In genomic region chr4:154826224-154826623, GRCm38 (mm10) we compare ENCODE assay signal across 9 mouse cellular contexts. TPM values are rescaled to one million over a fixed set of nuclear protein-coding genes. Genes with fewer than 3 reads are reported as not detected.
DNase-seq lines count a peak whose midpoint lies in the region; ATAC-seq and TF ChIP-seq lines count a peak whose summit lies in the region.
"Had no signal": no experiment of that assay in that cellular context is flagged by ENCODE, and none has a peak within 500 bp of the region (broad histone marks: within the 10 kb centered on the region; RNA-seq: fewer than 3 reads in every experiment).

No protein-coding gene starts in this region.

- H3K79me2 ChIP-seq in heart, adult 2 months (replicated peaks; ENCODE audit: control insufficient read depth, insufficient read depth, low read length) = no peaks in the 10 kb centered on the region

- WGBS in heart, adult 2 months = 47% methylated on average over 7 of the region's 7 CpGs
- WGBS in heart, embryonic 11.5 days (ENCODE audit: insufficient replicate concordance) = 38% methylated on average over 7 of the region's 7 CpGs
- WGBS in lung, embryonic 14.5 days = 36% methylated on average over 7 of the region's 7 CpGs
- 42% methylated on average over 7 of the region's 7 CpGs for WGBS in embryonic facial prominence, embryonic 14.5 days
- whole genome bisulfite sequencing in limb, embryonic 11.5 days = 52% methylated on average over 7 of the region's 7 CpGs

- H3K4me2 ChIP-seq in heart, embryonic 11.5 days = no peak overlapping the region
- H3K4me2 ChIP-seq in lung, embryonic 14.5 days = no peak overlapping the region
- H3K4me2 ChIP-seq in embryonic facial prominence, embryonic 14.5 days (ENCODE audit: low read depth, low read length) = no peak overlapping the region
- H3K4me2 ChIP-seq in limb, embryonic 11.5 days (ENCODE audit: low read depth, severe bottlenecking) = no peak overlapping the region

- H3K27ac ChIP-seq in heart, adult 2 months = peak overlapping the region; percentile 82
- no peak overlapping the region for H3K27ac ChIP-seq in heart, embryonic 11.5 days (ENCODE audit: low read depth, low read length)
- no peak overlapping the region for H3K27ac ChIP-seq in lung, embryonic 14.5 days (ENCODE audit: low read depth)
- no peak overlapping the region for H3K27ac ChIP-seq in embryonic facial prominence, embryonic 14.5 days (replicated peaks; ENCODE audit: low read depth, low read length)
- no peak overlapping the region for H3K27ac ChIP-seq in limb, embryonic 11.5 days (replicated peaks; ENCODE audit: low read depth, low read length)
- H3K27ac ChIP-seq: stomach, postnatal 0 days had no signal

- no peak overlapping the region for H3K9ac ChIP-seq in heart, adult 2 months (ENCODE audit: low read depth, low read length)
- no peak overlapping the region for H3K9ac ChIP-seq in heart, embryonic 11.5 days (ENCODE audit: low read depth, low read length)
- no peak overlapping the region for H3K9ac ChIP-seq in lung, embryonic 14.5 days
- H3K9ac ChIP-seq in embryonic facial prominence, embryonic 14.5 days (ENCODE audit: low read depth, low read length) = no peak overlapping the region
- H3K9ac ChIP-seq in limb, embryonic 11.5 days (ENCODE audit: low read length) = no peak overlapping the region

- no peak for DNase-seq in heart, adult 2 months
- peak; percentile 60 for DNase-seq in lung, embryonic 14.5 days
- DNase-seq in lung, adult 18-20 months = no peak
- no peak for DNase-seq in embryonic facial prominence, embryonic 14.5 days (ENCODE audit: low spot score)
- peak; percentile 42 for DNase-seq in limb, embryonic 11.5 days (ENCODE audit: low spot score)

- H3K36me3 ChIP-seq in heart, adult 2 months (ENCODE audit: control insufficient read depth, insufficient read depth, low read length) = no peaks in the 10 kb centered on the region
- H3K36me3 ChIP-seq in heart, embryonic 11.5 days (ENCODE audit: control insufficient read depth, insufficient read depth, low read length) = no peaks in the 10 kb centered on the region
- H3K36me3 ChIP-seq in lung, embryonic 14.5 days (ENCODE audit: insufficient read depth) = no peaks in the 10 kb centered on the region
- no peaks in the 10 kb centered on the region for H3K36me3 ChIP-seq in embryonic facial prominence, embryonic 14.5 days (ENCODE audit: control insufficient read depth, insufficient read depth, low read length)
- H3K36me3 ChIP-seq in limb, embryonic 11.5 days (ENCODE audit: control insufficient read depth, insufficient read depth, low read length) = no peaks in the 10 kb centered on the region

- no peak for TF ChIP-seq EP300 in heart, adult 2 months (IDR thresholded peaks at IDR 0.05; ENCODE audit: insufficient read depth, low read depth, low read length)

- intact Hi-C loops in heart, adult 2 months (cut with DNase I) = loop anchor here (10.0 kb wide), 1 partner anchor 661 kb away; the partner anchor contains the start of gene Tprgl

- H3K4me3 ChIP-seq in heart, adult 2 months = no peak overlapping the region
- H3K4me3 ChIP-seq in heart, embryonic 11.5 days (ENCODE audit: low read depth, low read length) = no peak overlapping the region
- no peak overlapping the region for H3K4me3 ChIP-seq in lung, embryonic 14.5 days (ENCODE audit: low read depth, low read length)
- no peak overlapping the region for H3K4me3 ChIP-seq in embryonic facial prominence, embryonic 14.5 days (ENCODE audit: low read depth, low read length)
- no peak overlapping the region for H3K4me3 ChIP-seq in limb, embryonic 11.5 days (ENCODE audit: low read depth, low read length)
- H3K4me3 ChIP-seq: megakaryocyte, embryonic 14.5 days had no signal

- no peaks in the 10 kb centered on the region for H3K9me3 ChIP-seq in heart, embryonic 11.5 days (replicated peaks; ENCODE audit: control insufficient read depth, low read length)
- no peaks in the 10 kb centered on the region for H3K9me3 ChIP-seq in lung, embryonic 14.5 days (ENCODE audit: low read depth, low read length)
- no peaks in the 10 kb centered on the region for H3K9me3 ChIP-seq in embryonic facial prominence, embryonic 14.5 days (ENCODE audit: control insufficient read depth, low read length)
- no peaks in the 10 kb centered on the region for H3K9me3 ChIP-seq in limb, embryonic 11.5 days (ENCODE audit: control insufficient read depth, low read length)
- H3K9me3 ChIP-seq: megakaryocyte, embryonic 14.5 days had no signal

- no peak for TF ChIP-seq POLR2A in heart, adult 2 months (IDR thresholded peaks at IDR 0.05; ENCODE audit: insufficient read depth, low read depth, low read length)

- H3K27me3 ChIP-seq in heart, adult 2 months (ENCODE audit: control insufficient read depth, insufficient read depth, low read length) = no peaks in the 10 kb centered on the region
- H3K27me3 ChIP-seq in heart, embryonic 11.5 days (ENCODE audit: control insufficient read depth, insufficient read depth, low read length) = peaks cover 12% of the 10 kb centered on the region
- no peaks in the 10 kb centered on the region for H3K27me3 ChIP-seq in lung, embryonic 14.5 days (ENCODE audit: insufficient read depth, low read length)
- H3K27me3 ChIP-seq in embryonic facial prominence, embryonic 14.5 days (replicated peaks; ENCODE audit: control insufficient read depth, insufficient read depth, low read length) = no peaks in the 10 kb centered on the region
- H3K27me3 ChIP-seq in limb, embryonic 11.5 days (ENCODE audit: control insufficient read depth, insufficient read depth, low read length) = no peaks in the 10 kb centered on the region

- no peak for ATAC-seq in heart, embryonic 11.5 days (replicated peaks; ENCODE audit: insufficient number of reproducible peaks, low FRiP score, low TSS enrichment)
- ATAC-seq in lung, embryonic 14.5 days (ENCODE audit: insufficient read depth) = peak; percentile 65
- ATAC-seq in embryonic facial prominence, embryonic 14.5 days (ENCODE audit: low read depth) = 0 out of 2 replicates have a peak, but pooled peaks have one; percentile 6
- ATAC-seq in limb, embryonic 11.5 days (ENCODE audit: insufficient number of reproducible peaks, low FRiP score, low TSS enrichment, low read depth) = peak; percentile 52
- no peak for ATAC-seq in erythroblast, adult 5-6 weeks (replicated peaks; ENCODE audit: low FRiP score, poor library complexity, severe bottlenecking)

- TF ChIP-seq CTCF in heart, adult 2 months (IDR thresholded peaks at IDR 0.05) = no peak
- TF ChIP-seq CTCF in lung, embryonic 14.5 days (IDR thresholded peaks at IDR 0.05; ENCODE audit: low read depth) = no peak

- H3K4me1 ChIP-seq in heart, adult 2 months (ENCODE audit: control insufficient read depth, insufficient read depth, low read length) = peaks cover 5% of the 10 kb centered on the region
- H3K4me1 ChIP-seq in heart, embryonic 11.5 days (ENCODE audit: control insufficient read depth, insufficient read depth, low read length) = peaks cover 6% of the 10 kb centered on the region; the same call in 1 of the 2 replicates
- no peaks in the 10 kb centered on the region for H3K4me1 ChIP-seq in lung, embryonic 14.5 days (ENCODE audit: insufficient read depth)
- H3K4me1 ChIP-seq in embryonic facial prominence, embryonic 14.5 days (ENCODE audit: control insufficient read depth, insufficient read depth, low read length) = no peaks in the 10 kb centered on the region
- H3K4me1 ChIP-seq in limb, embryonic 11.5 days (ENCODE audit: control insufficient read depth, insufficient read depth, low read length) = peaks cover 3% of the 10 kb centered on the region; the same call in 1 of the 2 replicates

RNA-seq across cellular contexts. Expression of gene Ttc34, which starts 11.0 kb away (rescaled TPM):
- under 1 TPM; 0.09 to 0.10 TPM for total RNA-seq in heart, adult 2 months (2021)
- polyA plus RNA-seq in heart, adult 2 months (2012; rRNA removed) = 0.12 and 0.31 TPM in 2 replicates
- 0.35 and 0.52 TPM in 2 replicates for polyA plus RNA-seq in heart, embryonic 11.5 days (2014; fragmentation: Nextera tagmentation; extraction: Ambion mirVana)
- polyA plus RNA-seq in lung, embryonic 14.5 days (2014; fragmentation: Nextera tagmentation; extraction: Ambion mirVana) = 0.12 and 0.30 TPM in 2 replicates
- polyA plus RNA-seq in embryonic facial prominence, embryonic 14.5 days (2014; fragmentation: Nextera tagmentation; extraction: Ambion mirVana) = 0.22 and 0.45 TPM in 2 replicates
- polyA plus RNA-seq in limb, embryonic 11.5 days (2014; fragmentation: Nextera tagmentation; extraction: Ambion mirVana) = 0.10 and 0.32 TPM in 2 replicates
- not detected in 2 replicates for total RNA-seq in erythroblast, adult 5-6 weeks (2015; ENCODE audit: low replicate concordance)
- not detected in 2 replicates for total RNA-seq in erythroblast, adult 5-6 weeks (2017; ENCODE audit: low replicate concordance)

RNA-seq across cellular contexts. Expression of gene Mmel1, which starts 43.2 kb away (rescaled TPM):
- total RNA-seq in heart, adult 2 months (2021) = not detected
- 0.16 TPM in 1 of 2 replicates, not detected in the other for polyA plus RNA-seq in heart, adult 2 months (2012; rRNA removed)
- polyA plus RNA-seq in heart, embryonic 11.5 days (2014; fragmentation: Nextera tagmentation; extraction: Ambion mirVana) = 0.23 and 0.82 TPM in 2 replicates
- polyA plus RNA-seq in lung, embryonic 14.5 days (2014; fragmentation: Nextera tagmentation; extraction: Ambion mirVana) = 0.13 and 0.19 TPM in 2 replicates
- polyA plus RNA-seq in embryonic facial prominence, embryonic 14.5 days (2014; fragmentation: Nextera tagmentation; extraction: Ambion mirVana) = 0.32 and 0.45 TPM in 2 replicates
- not detected in 2 replicates for polyA plus RNA-seq in limb, embryonic 11.5 days (2014; fragmentation: Nextera tagmentation; extraction: Ambion mirVana)
- total RNA-seq in erythroblast, adult 5-6 weeks (2015; ENCODE audit: low replicate concordance) = 1.0 and 4.0 TPM in 2 replicates
- total RNA-seq in erythroblast, adult 5-6 weeks (2017; ENCODE audit: low replicate concordance) = 7.1 and 9.9 TPM in 2 replicates
- polyA plus RNA-seq: stomach, postnatal 0 days had no signal

Comparison
In these comparisons a context has a peak if more than half of its experiments do, and no peak if none do; other contexts are left out.
1. DNase-seq: peak in lung, embryonic 14.5 days (single experiment) and limb, embryonic 11.5 days (single experiment); none in heart, adult 2 months (0 of 2), lung, adult 18-20 months (0 of 2) and embryonic facial prominence, embryonic 14.5 days (single experiment).
2. ATAC-seq: peak in lung, embryonic 14.5 days (single experiment), embryonic facial prominence, embryonic 14.5 days (single experiment) and limb, embryonic 11.5 days (single experiment); none in heart, embryonic 11.5 days (single experiment) and erythroblast, adult 5-6 weeks (single experiment).